Mouse (Mus musculus) heart, embryonic 11.5 days (tissue): ENCODE measurements around the gene Slc1a1. TPM values are rescaled to one million over a fixed set of nuclear protein-coding genes. Genes with fewer than 3 reads are reported as not detected.

Experiments
- ATAC-seq: fragments of 200-750 bp; cut with Nextera tagmentation; replicated peaks from 2 replicates; pipeline ENCODE4 v1.8.0; 2017; ENCODE audit warnings: moderate library complexity; ENCODE audit not compliant: insufficient number of reproducible peaks, low FRiP score, low TSS enrichment
- H3K27ac ChIP-seq: fragments of 300-500 bp; sonication (generic); 2 replicates; pipeline ENCODE4 v1.5.1; 2014; ENCODE audit warnings: mild to moderate bottlenecking, low read depth, low read length
- H3K27me3 ChIP-seq: fragments of 300-500 bp; sonication (generic); 2 replicates; pipeline ENCODE4 v1.6.1; 2014; ENCODE audit warnings: mild to moderate bottlenecking, low read length, mixed read lengths; ENCODE audit not compliant: control insufficient read depth, insufficient read depth
- H3K36me3 ChIP-seq: fragments of 300-500 bp; sonication (generic); 2 replicates; pipeline ENCODE4 v1.6.1; 2014; ENCODE audit warnings: mild to moderate bottlenecking, low read length, moderate library complexity, mixed read lengths; ENCODE audit not compliant: control insufficient read depth, insufficient read depth
- H3K4me1 ChIP-seq: fragments of 300-500 bp; sonication (generic); 2 replicates; pipeline ENCODE4 v1.6.1; 2014; ENCODE audit warnings: low read length; ENCODE audit not compliant: control insufficient read depth, insufficient read depth
- H3K4me2 ChIP-seq: fragments of 300-500 bp; sonication (generic); 2 replicates; pipeline ENCODE4 v1.6.1; 2014; ENCODE audit warnings: mild to moderate bottlenecking, moderate library complexity
- H3K4me3 ChIP-seq: fragments of 300-500 bp; sonication (generic); 2 replicates; pipeline ENCODE4 v1.5.1; 2014; ENCODE audit warnings: low read depth, low read length
- H3K9ac ChIP-seq: fragments of 300-500 bp; sonication (generic); 2 replicates; pipeline ENCODE4 v1.6.1; 2014; ENCODE audit warnings: mild to moderate bottlenecking, low read depth, low read length, moderate library complexity
- H3K9me3 ChIP-seq: fragments of 300-500 bp; sonication (generic); replicated peaks from 2 replicates; pipeline ENCODE4 v1.6.1; 2016; ENCODE audit warnings: low read length; ENCODE audit not compliant: control insufficient read depth
- WGBS: fragments of 180-500 bp; shearing (Covaris S2); extraction: QIAGEN DNeasy Blood & Tissue Kit; methylation state at CpG from one replicate; pipeline ENCODE4 v1.1.7; 2014; ENCODE audit not compliant: insufficient replicate concordance; 5-methylcytosine and 5-hydroxymethylcytosine counted together
- polyA plus RNA-seq: library from polyadenylated mRNA; unstranded; fragments of >200 nt; fragmentation: Nextera tagmentation; extraction: Ambion mirVana; gene quantifications from 2 replicates; pipeline ENCODE4 v1.2.1, GENCODE M21; 2014

Gene Slc1a1
- polyA plus RNA-seq, 1 experiment from 2014 or later, result 0.93 TPM

GRCm38 (mm10) chr19:28914598-28914997 is 79.7 kb downstream of the Slc1a1 start:
- Histone ChIP-seq H3K9ac (no peak overlapping the region), H3K4me3 (no peak overlapping the region), H3K4me2 (no peak overlapping the region), H3K27ac (no peak overlapping the region), H3K27me3 (no peaks in the 10 kb centered on the region), H3K9me3 (no peaks in the 10 kb centered on the region), H3K36me3 (no peaks in the 10 kb centered on the region), H3K4me1 (no peaks in the 10 kb centered on the region)
- ATAC-seq, result no peak
- WGBS, result 76% methylated on average over 6 of the region's 6 CpGs

GRCm38 (mm10) chr19:28915602-28916250 is 80.9 kb downstream of the Slc1a1 start:
- ATAC-seq, result no peak
- H3K4me3 ChIP-seq, result no peak overlapping the region
- H3K27me3 ChIP-seq, result no peaks in the 10 kb centered on the region
- no peak overlapping the region for H3K9ac ChIP-seq
- H3K4me1 ChIP-seq, result no peaks in the 10 kb centered on the region
- no peak overlapping the region for H3K27ac ChIP-seq
- no peaks in the 10 kb centered on the region for H3K36me3 ChIP-seq
- 61% methylated on average over 2 of the region's 2 CpGs for WGBS
- no peak overlapping the region for H3K4me2 ChIP-seq
- H3K9me3 ChIP-seq, result no peaks in the 10 kb centered on the region

- Histone ChIP-seq H3K4me1 (no peaks in the 10 kb centered on the region), H3K27ac (no peak overlapping the region), H3K36me3 (no peaks in the 10 kb centered on the region), H3K4me2 (no peak overlapping the region), H3K9me3 (no peaks in the 10 kb centered on the region), H3K27me3 (no peaks in the 10 kb centered on the region), H3K4me3 (no peak overlapping the region), H3K9ac (no peak overlapping the region)
- no peak for ATAC-seq
- 55% methylated on average over 4 of the region's 4 CpGs for WGBS
Measured at GRCm38 (mm10) chr19:28916492-28916891, 81.6 kb downstream of the Slc1a1 start.

- H3K36me3 ChIP-seq, result no peaks in the 10 kb centered on the region
- H3K27ac ChIP-seq, result no peak overlapping the region
- no peak overlapping the region for H3K4me2 ChIP-seq
- no peak for ATAC-seq
- no peaks in the 10 kb centered on the region for H3K4me1 ChIP-seq
- no peak overlapping the region for H3K4me3 ChIP-seq
- WGBS, result 69% methylated on average over 5 of the region's 5 CpGs
- H3K9ac ChIP-seq, result no peak overlapping the region
- H3K9me3 ChIP-seq, result no peaks in the 10 kb centered on the region
- H3K27me3 ChIP-seq, result no peaks in the 10 kb centered on the region
Measured at GRCm38 (mm10) chr19:28917839-28918238, 83.0 kb downstream of the Slc1a1 start.

GRCm38 (mm10) chr19:28926366-28926765 is 91.5 kb downstream of the Slc1a1 start:
- no peak overlapping the region for H3K9ac ChIP-seq
- H3K27me3 ChIP-seq, result no peaks in the 10 kb centered on the region
- H3K4me2 ChIP-seq, result no peak overlapping the region
- ATAC-seq, result no peak
- peaks cover 12% of the 10 kb centered on the region for H3K4me1 ChIP-seq
- H3K36me3 ChIP-seq, result no peaks in the 10 kb centered on the region
- no peak overlapping the region for H3K4me3 ChIP-seq
- no peaks in the 10 kb centered on the region for H3K9me3 ChIP-seq
- no peak overlapping the region for H3K27ac ChIP-seq
- 85% methylated on average over 5 of the region's 5 CpGs for WGBS

- Histone ChIP-seq H3K36me3 (no peaks in the 10 kb centered on the region), H3K9me3 (no peaks in the 10 kb centered on the region), H3K4me2 (no peak overlapping the region), H3K4me1 (peaks cover 12% of the 10 kb centered on the region), H3K9ac (no peak overlapping the region), H3K27me3 (no peaks in the 10 kb centered on the region), H3K4me3 (no peak overlapping the region), H3K27ac (peak overlapping the region; percentile 59)
- no peak for ATAC-seq
- 12% methylated on average over 4 of the region's 4 CpGs for WGBS
Measured at GRCm38 (mm10) chr19:28927396-28927795, 92.5 kb downstream of the Slc1a1 start.

GRCm38 (mm10) chr19:28929034-28929433 is 94.2 kb downstream of the Slc1a1 start:
- H3K4me1 ChIP-seq, result peaks cover 12% of the 10 kb centered on the region
- H3K27me3 ChIP-seq, result no peaks in the 10 kb centered on the region
- H3K27ac ChIP-seq, result no peak overlapping the region
- no peak overlapping the region for H3K4me2 ChIP-seq
- no peaks in the 10 kb centered on the region for H3K36me3 ChIP-seq
- no peak for ATAC-seq
- no peak overlapping the region for H3K9ac ChIP-seq
- H3K4me3 ChIP-seq, result no peak overlapping the region
- no peaks in the 10 kb centered on the region for H3K9me3 ChIP-seq

GRCm38 (mm10) chr19:28934897-28935296 is 100.0 kb downstream of the Slc1a1 start:
- H3K36me3 ChIP-seq, result no peaks in the 10 kb centered on the region
- no peak for ATAC-seq
- no peaks in the 10 kb centered on the region for H3K9me3 ChIP-seq
- H3K9ac ChIP-seq, result no peak overlapping the region
- H3K4me3 ChIP-seq, result no peak overlapping the region
- peaks cover under 1% of the 10 kb centered on the region; the same call in 1 of the 2 replicates for H3K4me1 ChIP-seq
- H3K27me3 ChIP-seq, result no peaks in the 10 kb centered on the region
- H3K4me2 ChIP-seq, result no peak overlapping the region
- H3K27ac ChIP-seq, result no peak overlapping the region
- 82% methylated on average over 3 of the region's 3 CpGs for WGBS

- WGBS, result 37% methylated on average over 9 of the region's 9 CpGs
- no peaks in the 10 kb centered on the region for H3K27me3 ChIP-seq
- peaks cover 15% of the 10 kb centered on the region for H3K4me1 ChIP-seq
- H3K4me2 ChIP-seq, result no peak overlapping the region
- 0 out of 2 replicates have a peak overlapping the region, but pooled peaks have one; percentile 12 for H3K9ac ChIP-seq
- H3K9me3 ChIP-seq, result no peaks in the 10 kb centered on the region
- no peak for ATAC-seq
- H3K36me3 ChIP-seq, result no peaks in the 10 kb centered on the region
- H3K27ac ChIP-seq, result peak overlapping the region; percentile 77
- no peak overlapping the region for H3K4me3 ChIP-seq
Measured at GRCm38 (mm10) chr19:28940135-28940874, 105.5 kb downstream of the Slc1a1 start.
